Comparison of ENCODE assay signal across 18 mouse cellular contexts in the genomic region with DNA sequence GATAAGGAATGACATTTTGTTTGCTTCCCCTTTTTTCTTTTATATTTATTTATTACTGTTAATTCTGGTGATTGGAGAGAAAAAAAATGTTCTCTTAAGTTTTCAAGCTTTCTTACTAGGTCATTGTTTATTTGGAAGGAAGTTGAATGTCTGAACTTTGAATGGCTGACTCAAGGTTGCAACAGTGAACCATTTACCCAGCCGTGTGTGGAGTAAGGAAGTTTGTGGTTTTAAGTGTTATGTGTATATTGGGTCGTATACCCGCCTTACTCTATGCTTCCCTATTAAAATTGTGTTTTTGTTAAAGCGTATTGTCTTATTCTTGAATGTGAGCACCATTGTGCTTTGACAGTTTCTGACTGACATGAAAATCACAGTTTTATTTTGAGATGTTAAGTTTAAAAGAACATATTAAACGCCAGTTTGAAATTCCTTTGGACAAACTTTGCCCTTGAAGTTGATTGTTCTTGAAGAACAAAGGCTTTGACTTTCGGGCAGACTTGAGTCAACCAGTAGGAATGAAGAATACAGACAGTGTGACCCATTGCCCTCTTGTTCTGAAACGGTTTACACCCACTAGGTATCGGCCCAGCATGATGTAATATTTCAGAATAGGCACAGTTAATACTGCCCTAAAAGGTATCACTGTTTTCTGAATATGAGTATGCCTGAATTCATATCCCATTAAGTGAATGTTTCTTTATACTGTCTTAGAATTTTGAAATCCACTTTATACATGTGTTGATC. TPM values are rescaled to one million over a fixed set of nuclear protein-coding genes. Genes with fewer than 3 reads are reported as not detected.
DNase-seq lines count a peak whose midpoint lies in the region; ATAC-seq lines count a peak whose summit lies in the region.
"Had no signal": no experiment of that assay in that cellular context is flagged by ENCODE, and none has a peak within 500 bp of the region (broad histone marks: within the 10 kb centered on the region; RNA-seq: fewer than 3 reads in every experiment).

No protein-coding gene starts in this region.

- peaks cover 9% of the 10 kb centered on the region; the same call in 1 of the 2 replicates for H3K4me1 ChIP-seq in lung, embryonic 15.5 days
- no peaks in the 10 kb centered on the region for H3K4me1 ChIP-seq in stomach, embryonic 15.5 days
- H3K4me1 ChIP-seq: embryonic facial prominence, embryonic 15.5 days; forebrain, embryonic 15.5 days; hindbrain, embryonic 10.5 days; limb, embryonic 15.5 days had no signal

- no peaks in the 10 kb centered on the region for H3K36me3 ChIP-seq in lung, embryonic 15.5 days
- H3K36me3 ChIP-seq in stomach, embryonic 15.5 days: no peaks in the 10 kb centered on the region
- H3K36me3 ChIP-seq: embryonic facial prominence, embryonic 15.5 days; forebrain, embryonic 15.5 days; hindbrain, embryonic 10.5 days; limb, embryonic 15.5 days; neural tube, embryonic 15.5 days had no signal

- H3K27me3 ChIP-seq in lung, embryonic 15.5 days: no peaks in the 10 kb centered on the region
- no peaks in the 10 kb centered on the region for H3K27me3 ChIP-seq in stomach, embryonic 15.5 days (replicated peaks)
- H3K27me3 ChIP-seq: embryonic facial prominence, embryonic 15.5 days; forebrain, embryonic 15.5 days; limb, embryonic 15.5 days; neural tube, embryonic 15.5 days had no signal

- H3K27ac ChIP-seq in lung, embryonic 15.5 days: no peak overlapping the region
- H3K27ac ChIP-seq in stomach, embryonic 15.5 days: peak overlapping the region; percentile 35; the same call in 1 of the 2 replicates
- H3K27ac ChIP-seq: embryonic facial prominence, embryonic 15.5 days; forebrain, embryonic 15.5 days; hindbrain, embryonic 10.5 days; limb, embryonic 15.5 days; neural tube, embryonic 15.5 days had no signal

- no peak for DNase-seq in lung, postnatal 14 days
- peak; percentile 54 for DNase-seq in NIH3T3 (ENCODE audit: low read depth)
- DNase-seq in gonadal fat pad, adult 2 months (ENCODE audit: low read depth): peak; percentile 49
- no peak for DNase-seq in urinary bladder, postnatal 25 days (ENCODE audit: low spot score)
- DNase-seq in thymus, postnatal 14 days: no peak
- DNase-seq in left cerebral cortex, adult 9 months (ENCODE audit: low spot score in 2 of 2): no peak
- DNase-seq: cerebellum, postnatal 36 days had no signal

- H3K9me3 ChIP-seq in lung, embryonic 15.5 days: no peaks in the 10 kb centered on the region; the same call in 1 of the 2 replicates
- H3K9me3 ChIP-seq in stomach, embryonic 15.5 days: no peaks in the 10 kb centered on the region
- H3K9me3 ChIP-seq: embryonic facial prominence, embryonic 15.5 days; forebrain, embryonic 15.5 days; neural tube, embryonic 15.5 days had no signal

- no peak overlapping the region for H3K4me3 ChIP-seq in lung, embryonic 15.5 days
- no peak overlapping the region for H3K4me3 ChIP-seq in stomach, embryonic 15.5 days (replicated peaks)
- H3K4me3 ChIP-seq: embryonic facial prominence, embryonic 15.5 days; forebrain, embryonic 15.5 days; hindbrain, embryonic 10.5 days; limb, embryonic 15.5 days; neural tube, embryonic 15.5 days had no signal

- H3K9ac ChIP-seq in lung, embryonic 15.5 days: no peak overlapping the region
- H3K9ac ChIP-seq in stomach, embryonic 15.5 days: no peak overlapping the region
- H3K9ac ChIP-seq: embryonic facial prominence, embryonic 15.5 days; forebrain, embryonic 15.5 days; limb, embryonic 15.5 days; neural tube, embryonic 15.5 days had no signal

- 45% methylated on average over 8 of the region's 8 CpGs for WGBS in lung, embryonic 15.5 days
- 57% methylated on average over 8 of the region's 8 CpGs for WGBS in stomach, embryonic 15.5 days

- peak; percentile 49; the same call in 1 of the 2 replicates for ATAC-seq in lung, embryonic 15.5 days (ENCODE audit: borderline replicate concordance, extremely low read depth, low FRiP score, low TSS enrichment)
- no peak for ATAC-seq in stomach, embryonic 15.5 days (ENCODE audit: insufficient read depth, low FRiP score, low read depth)
- ATAC-seq: activated CD4-positive, CD25-positive, alpha-beta regulatory T cell, adult 4 months; forebrain, embryonic 15.5 days; inflammation-experienced regulatory T-cells, adult 6 months had no signal

- H3K4me2 ChIP-seq in lung, embryonic 15.5 days: no peak overlapping the region
- H3K4me2 ChIP-seq in stomach, embryonic 15.5 days: no peak overlapping the region
- H3K4me2 ChIP-seq: embryonic facial prominence, embryonic 15.5 days; forebrain, embryonic 15.5 days; heart, embryonic 11.5 days; limb, embryonic 15.5 days; neural tube, embryonic 15.5 days had no signal

RNA-seq across cellular contexts. Expression of a gene that starts 18.6 kb away (rescaled TPM):
- polyA plus RNA-seq in lung, embryonic 15.5 days (2015; fragmentation: Nextera tagmentation; extraction: Ambion mirVana): 5.4 and 6.0 TPM in 2 replicates
- 0.15 TPM in 1 of 2 replicates, not detected in the other for polyA plus RNA-seq in gonadal fat pad, adult 2 months (2012; rRNA removed)
- 0.95 and 1.2 TPM in 2 replicates for polyA plus RNA-seq in stomach, embryonic 15.5 days (2015; fragmentation: Nextera tagmentation; extraction: Ambion mirVana)
- polyA plus RNA-seq: activated CD4-positive, CD25-positive, alpha-beta regulatory T cell, adult 4 months; forebrain, embryonic 15.5 days; hindbrain, embryonic 10.5 days; inflammation-experienced regulatory T-cells, adult 6 months; large intestine, adult 2 months had no signal

Comparison
In these comparisons a context has a peak if more than half of its experiments do, and no peak if none do; other contexts are left out.
1. DNase-seq: peak in NIH3T3 (single experiment) and gonadal fat pad, adult 2 months (single experiment); none in lung, postnatal 14 days (single experiment), urinary bladder, postnatal 25 days (single experiment), thymus, postnatal 14 days (single experiment) and left cerebral cortex, adult 9 months (0 of 2).